Mouse (Mus musculus) limb, embryonic 10.5 days (tissue): ENCODE measurements around the gene Gm10382. TPM values are rescaled to one million over a fixed set of nuclear protein-coding genes. Genes with fewer than 3 reads are reported as not detected.

Source experiments
- DNase-seq: peaks from one replicate; pipeline ENCODE4 v3.0.0-alpha.2; 2017; ENCODE audit warnings: low spot score
- H3K27ac ChIP-seq: fragments of 300-500 bp; sonication (generic); 2 replicates; pipeline ENCODE4 v1.5.1; 2016; ENCODE audit warnings: mild to moderate bottlenecking
- H3K27me3 ChIP-seq: fragments of 300-500 bp; sonication (generic); 2 replicates; pipeline ENCODE4 v1.6.1; 2016; ENCODE audit warnings: low read depth, mild to moderate bottlenecking; ENCODE audit not compliant: poor library complexity, severe bottlenecking
- H3K36me3 ChIP-seq: fragments of 300-500 bp; sonication (generic); 2 replicates; pipeline ENCODE4 v1.6.1; 2016; ENCODE audit warnings: mild to moderate bottlenecking, moderate library complexity
- H3K4me1 ChIP-seq: fragments of 300-500 bp; sonication (generic); 2 replicates; pipeline ENCODE4 v1.6.1; 2016
- H3K4me3 ChIP-seq: fragments of 300-500 bp; sonication (generic); 2 replicates; pipeline ENCODE4 v1.5.1; 2016; ENCODE audit warnings: mild to moderate bottlenecking, moderate library complexity
- H3K9me3 ChIP-seq: fragments of 300-500 bp; sonication (generic); replicated peaks from 2 replicates; pipeline ENCODE4 v1.6.1; 2016; ENCODE audit warnings: mild to moderate bottlenecking
- WGBS: fragments of 180-500 bp; shearing (Covaris S2); methylation state at CpG from one replicate; pipeline ENCODE4 v1.1.7; 2016; 5-methylcytosine and 5-hydroxymethylcytosine counted together
- polyA plus RNA-seq: library from polyadenylated mRNA; unstranded; fragments of >200 nt; fragmentation: Nextera tagmentation; extraction: Ambion mirVana; gene quantifications from 2 replicates; pipeline ENCODE4 v1.2.1, GENCODE M21; 2016

The Gm10382 gene
- polyA plus RNA-seq, 1 experiment from 2014 or later = 0.54 TPM

DNA sequence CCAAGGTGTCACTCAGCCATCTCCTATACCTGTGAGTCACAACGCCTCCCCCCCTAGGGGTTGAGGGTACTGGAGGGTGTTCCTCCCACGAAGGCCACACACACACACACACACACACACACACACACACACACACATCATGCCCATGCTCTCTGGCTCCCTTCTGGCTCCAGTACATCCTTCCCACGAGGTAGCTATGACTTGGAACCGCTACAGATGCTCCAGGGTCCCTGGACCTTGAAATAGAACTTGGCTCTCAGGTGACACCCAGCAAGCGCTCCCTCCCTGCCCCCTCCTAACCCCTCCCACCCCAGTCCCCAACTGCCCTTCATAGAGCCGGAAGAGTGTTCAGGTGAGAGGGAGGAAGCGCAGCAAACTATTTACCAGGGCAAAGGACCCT is 33.5 kb upstream of the Gm10382 start:
- no peak overlapping the region for H3K4me3 ChIP-seq
- H3K27me3 ChIP-seq = no peaks in the 10 kb centered on the region
- DNase-seq = no peak
- WGBS = 35% methylated on average over 7 of the region's 7 CpGs
- no peaks in the 10 kb centered on the region for H3K36me3 ChIP-seq
- peaks cover 16% of the 10 kb centered on the region for H3K4me1 ChIP-seq
- H3K27ac ChIP-seq = peak overlapping the region; percentile 5; the same call in 1 of the 2 replicates
- no peaks in the 10 kb centered on the region for H3K9me3 ChIP-seq

DNA sequence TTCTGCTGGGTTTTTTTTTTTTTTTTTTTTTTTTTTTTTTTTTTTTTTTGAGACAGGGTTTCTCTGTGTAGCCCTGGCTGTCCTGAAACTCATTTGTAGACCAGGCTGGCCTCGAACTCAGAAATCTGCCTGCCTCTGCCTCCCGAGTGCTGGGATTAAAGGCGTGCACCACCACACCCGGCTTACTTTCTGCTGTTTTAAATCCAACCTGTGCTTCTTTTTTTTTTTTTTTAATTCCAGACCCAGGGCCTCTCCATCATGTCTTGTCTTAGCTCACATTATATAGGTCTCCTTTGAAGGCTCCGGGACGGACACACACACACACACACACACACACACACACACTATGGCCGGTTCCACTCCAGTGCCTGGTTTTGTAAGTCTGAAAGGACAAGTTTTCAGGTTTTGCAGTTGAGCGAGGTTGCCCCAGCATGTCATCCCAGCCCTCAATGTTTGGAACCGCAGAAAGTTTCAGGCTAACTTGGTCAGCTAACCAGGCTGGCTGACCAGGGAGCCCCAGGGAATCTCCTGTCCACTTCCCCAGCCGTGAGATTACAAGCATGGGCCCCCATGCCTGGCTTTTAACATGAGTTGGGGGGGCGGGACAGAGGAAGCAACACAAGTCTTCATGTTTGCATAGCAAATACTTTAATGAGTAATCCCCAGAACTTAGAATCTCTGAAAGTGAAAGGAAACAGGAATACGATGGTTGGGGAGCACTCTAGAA is 31.4 kb upstream of the Gm10382 start:
- DNase-seq = no peak
- Histone ChIP-seq H3K4me3 (no peak overlapping the region), H3K27me3 (no peaks in the 10 kb centered on the region), H3K27ac (no peak overlapping the region), H3K36me3 (no peaks in the 10 kb centered on the region), H3K4me1 (peaks cover 16% of the 10 kb centered on the region), H3K9me3 (no peaks in the 10 kb centered on the region)
- WGBS = 87% methylated on average over 12 of the region's 12 CpGs

DNA sequence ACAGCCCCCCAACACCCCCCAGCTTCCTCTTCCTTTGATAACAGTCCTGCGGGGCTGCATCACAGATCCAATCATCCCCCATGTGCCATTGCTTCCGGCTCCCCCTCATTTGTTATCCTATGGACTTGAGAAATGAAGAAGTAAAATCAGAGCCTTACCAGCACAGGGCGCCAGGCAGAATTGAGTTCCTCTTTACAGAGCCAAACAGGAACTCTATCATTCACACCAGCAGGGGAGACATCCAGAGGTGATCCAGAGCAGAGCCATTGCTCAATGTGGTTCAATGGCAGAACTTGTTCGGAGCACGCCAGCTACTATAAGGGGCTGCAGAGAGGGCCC is 30.9 kb upstream of the Gm10382 start:
- Histone ChIP-seq H3K27me3 (no peaks in the 10 kb centered on the region), H3K4me3 (no peak overlapping the region), H3K36me3 (no peaks in the 10 kb centered on the region), H3K27ac (no peak overlapping the region), H3K4me1 (peaks cover 16% of the 10 kb centered on the region), H3K9me3 (no peaks in the 10 kb centered on the region)
- DNase-seq = no peak
- 82% methylated on average over 5 of the region's 5 CpGs for WGBS

DNA sequence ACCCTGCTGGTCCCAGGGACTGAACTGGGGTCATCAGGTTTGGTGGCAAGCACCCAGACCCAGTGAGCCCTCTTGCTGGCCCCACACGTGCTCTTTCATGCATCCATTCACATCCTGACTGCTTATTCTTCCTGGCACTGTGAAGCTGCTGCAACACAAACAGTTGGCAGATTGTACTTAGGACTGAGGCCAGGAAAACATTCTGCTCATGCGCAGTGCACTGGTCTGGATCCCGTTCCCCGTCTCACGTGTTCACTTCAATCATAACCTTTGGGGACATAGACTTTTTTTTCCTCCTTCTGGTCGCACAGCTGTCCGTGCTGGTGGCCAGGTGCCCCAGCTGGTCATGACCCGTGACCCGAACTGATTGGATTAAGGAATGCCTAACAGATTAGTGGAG is 28.6 kb upstream of the Gm10382 start:
- Histone ChIP-seq H3K27ac (no peak overlapping the region), H3K9me3 (no peaks in the 10 kb centered on the region), H3K36me3 (no peaks in the 10 kb centered on the region), H3K4me1 (peaks cover 7% of the 10 kb centered on the region), H3K4me3 (no peak overlapping the region), H3K27me3 (no peaks in the 10 kb centered on the region)
- WGBS = 80% methylated on average over 9 of the region's 9 CpGs
- DNase-seq = no peak

DNA sequence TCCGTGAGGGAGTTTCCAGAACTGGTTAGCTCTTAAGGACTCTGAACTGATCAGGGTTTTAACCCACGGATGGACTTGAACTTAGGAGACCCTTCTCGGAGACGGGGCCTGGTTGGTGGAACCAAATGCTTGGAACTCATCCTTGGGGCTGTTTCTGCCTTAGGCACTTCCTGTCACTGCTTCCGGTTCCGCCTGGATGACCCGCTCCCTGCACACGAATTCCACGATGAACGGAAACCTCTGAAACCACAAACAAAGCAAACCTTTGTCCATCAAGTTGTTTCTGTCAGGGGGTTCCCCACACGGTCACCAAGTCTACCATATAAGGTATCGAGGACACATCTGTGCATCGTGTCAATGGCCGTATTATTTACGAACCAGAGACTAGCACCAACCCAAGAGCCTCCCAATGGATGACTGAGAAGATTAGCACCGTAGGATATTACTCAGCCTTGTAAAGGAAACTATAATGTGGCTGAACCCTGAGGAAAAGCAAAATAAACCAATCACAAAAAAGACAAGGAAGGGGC is 28.1 kb upstream of the Gm10382 start:
- Histone ChIP-seq H3K27me3 (no peaks in the 10 kb centered on the region), H3K9me3 (no peaks in the 10 kb centered on the region), H3K4me1 (peaks cover 2% of the 10 kb centered on the region), H3K36me3 (no peaks in the 10 kb centered on the region), H3K4me3 (no peak overlapping the region), H3K27ac (no peak overlapping the region)
- 86% methylated on average over 16 of the region's 16 CpGs for WGBS
- no peak for DNase-seq

DNA sequence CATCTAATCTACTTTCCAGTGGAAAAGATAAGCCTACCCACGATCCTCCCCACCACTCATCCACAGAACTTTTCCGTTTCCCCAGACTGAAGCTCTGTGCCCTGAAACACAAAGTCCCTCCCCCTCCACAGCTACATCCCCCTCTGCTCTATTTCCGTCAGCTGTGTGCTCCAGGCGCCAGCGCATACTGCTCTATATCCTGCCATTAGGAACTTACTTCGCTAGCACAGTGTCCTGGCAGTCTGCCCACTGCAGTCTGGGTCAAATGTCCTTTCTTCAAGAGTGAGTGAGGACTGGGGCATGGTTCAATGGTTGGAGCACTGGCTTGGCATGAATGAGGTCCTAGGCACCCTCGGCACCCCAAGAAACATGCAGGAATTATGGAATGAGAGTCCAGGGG is 25.2 kb upstream of the Gm10382 start:
- no peaks in the 10 kb centered on the region for H3K27me3 ChIP-seq
- DNase-seq = no peak
- H3K4me3 ChIP-seq = no peak overlapping the region
- no peaks in the 10 kb centered on the region for H3K9me3 ChIP-seq
- no peaks in the 10 kb centered on the region for H3K36me3 ChIP-seq
- 88% methylated on average over 7 of the region's 7 CpGs for WGBS
- no peaks in the 10 kb centered on the region for H3K4me1 ChIP-seq
- no peak overlapping the region for H3K27ac ChIP-seq

DNA sequence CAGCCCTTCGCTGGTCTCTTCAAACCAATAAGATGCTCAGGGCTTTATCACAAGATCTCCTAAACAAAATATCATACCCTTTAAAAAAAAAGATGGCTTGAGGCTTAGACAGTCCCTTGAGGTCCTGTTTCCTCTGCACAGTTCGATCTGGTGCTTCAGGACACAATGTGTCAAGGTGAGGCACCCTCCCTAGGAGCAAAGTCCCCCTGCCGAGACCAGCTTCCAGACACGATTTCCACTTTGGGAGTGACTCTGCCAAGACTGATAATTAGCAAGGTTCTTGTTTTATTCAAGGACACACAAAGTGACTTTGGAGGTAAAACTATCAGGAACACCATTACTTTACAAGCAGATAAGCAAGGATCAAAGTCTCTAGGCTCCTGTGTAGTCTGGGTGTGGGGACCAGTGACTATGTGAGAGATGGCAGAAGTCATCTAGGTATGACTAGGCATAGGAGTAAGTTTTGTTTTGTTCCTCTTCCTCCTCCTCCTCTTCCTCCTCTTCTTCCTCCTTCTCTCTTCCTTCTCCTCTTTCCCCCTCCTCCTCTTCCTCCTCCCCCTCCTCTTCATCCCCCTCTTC is 24.2 kb upstream of the Gm10382 start:
- Histone ChIP-seq H3K27ac (no peak overlapping the region), H3K9me3 (no peaks in the 10 kb centered on the region), H3K36me3 (no peaks in the 10 kb centered on the region), H3K4me3 (no peak overlapping the region), H3K27me3 (no peaks in the 10 kb centered on the region), H3K4me1 (no peaks in the 10 kb centered on the region)
- no peak for DNase-seq
- 80% methylated on average over 4 of the region's 4 CpGs for WGBS

DNA sequence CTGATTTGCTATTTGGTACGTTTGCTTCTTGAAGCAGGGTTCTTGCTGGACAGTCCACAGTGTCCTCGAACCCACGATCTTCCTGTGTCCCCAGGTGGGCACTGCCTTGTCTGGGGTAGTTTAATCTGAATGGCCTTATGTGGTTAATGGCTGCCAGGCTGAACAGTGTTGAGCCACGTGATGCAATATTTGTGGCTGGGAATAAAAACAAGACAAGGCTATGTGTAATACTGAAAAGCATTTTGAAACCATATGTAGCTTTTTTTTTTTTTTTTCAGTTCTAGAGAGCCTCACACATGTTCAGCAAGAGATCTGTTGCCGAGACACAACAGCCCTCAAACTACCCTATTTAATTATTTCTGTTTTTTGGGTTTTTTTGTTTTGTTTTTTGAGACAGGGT is 21.0 kb upstream of the Gm10382 start:
- DNase-seq = no peak
- H3K9me3 ChIP-seq = no peaks in the 10 kb centered on the region
- H3K27me3 ChIP-seq = no peaks in the 10 kb centered on the region
- H3K4me1 ChIP-seq = no peaks in the 10 kb centered on the region
- WGBS = 76% methylated on average over 5 of the region's 5 CpGs
- H3K4me3 ChIP-seq = no peak overlapping the region
- no peak overlapping the region for H3K27ac ChIP-seq
- H3K36me3 ChIP-seq = no peaks in the 10 kb centered on the region

DNA sequence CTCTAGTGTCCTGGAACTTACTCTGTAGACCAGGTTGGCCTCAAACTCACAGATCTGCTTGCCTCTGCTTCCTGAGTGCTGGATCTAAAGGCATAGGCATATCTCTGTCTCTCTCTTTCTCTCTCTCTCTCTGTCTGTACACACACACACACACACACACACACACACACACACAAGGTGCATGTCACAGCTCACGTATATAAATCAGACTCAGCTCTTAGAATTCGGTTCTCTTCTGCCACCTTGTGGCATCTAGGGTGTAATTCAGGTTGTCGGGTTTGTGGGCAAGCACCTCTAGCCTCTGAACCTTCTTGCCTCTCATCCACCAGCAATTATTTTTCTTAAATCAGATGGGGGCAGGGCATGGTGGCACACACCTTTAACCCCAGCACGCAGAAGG is 20.6 kb upstream of the Gm10382 start:
- WGBS = 4% methylated on average over 4 of the region's 4 CpGs

DNA sequence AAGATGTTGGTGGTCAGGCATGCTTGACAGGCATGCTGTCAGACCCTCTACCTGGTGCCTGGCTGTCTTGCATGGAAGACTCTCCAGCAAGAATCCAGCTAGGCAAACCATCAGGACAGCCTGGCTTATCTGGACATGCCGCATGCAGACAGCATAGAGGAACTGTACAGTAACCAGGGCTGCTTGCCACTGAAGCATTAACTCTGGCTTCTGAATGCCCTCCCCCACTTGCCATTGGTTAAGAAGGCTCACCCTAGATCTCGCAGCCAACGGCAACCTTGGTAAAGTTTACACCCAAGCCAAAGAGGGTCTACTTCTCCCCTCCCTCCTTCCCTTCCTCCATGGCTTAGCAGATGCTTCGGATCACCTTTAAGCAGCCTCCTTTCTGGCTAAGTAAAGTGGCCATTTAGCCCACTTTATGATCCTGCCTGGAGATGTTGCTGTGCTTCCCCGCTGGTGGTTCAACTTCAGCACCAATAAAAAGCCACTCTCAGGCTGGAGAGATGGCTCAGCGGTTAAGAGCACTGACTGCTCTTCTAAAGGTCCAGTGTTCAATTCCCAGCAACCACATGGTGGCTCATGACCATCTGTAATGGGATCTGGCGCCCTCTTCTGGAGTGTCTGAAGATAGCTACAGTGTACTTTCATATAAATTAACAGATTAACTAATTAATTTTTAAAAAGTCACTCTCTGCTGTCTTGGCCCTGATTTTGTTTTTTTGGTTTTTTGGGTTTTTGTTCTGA is 18.0 kb upstream of the Gm10382 start:
- WGBS = 73% methylated on average over 7 of the region's 7 CpGs
- Histone ChIP-seq H3K27me3 (no peaks in the 10 kb centered on the region), H3K36me3 (no peaks in the 10 kb centered on the region), H3K4me3 (no peak overlapping the region), H3K27ac (no peak overlapping the region), H3K4me1 (no peaks in the 10 kb centered on the region), H3K9me3 (no peaks in the 10 kb centered on the region)
- no peak for DNase-seq

More for the DNA sequence above, 20.6 kb upstream of the Gm10382 start:
- H3K9me3 ChIP-seq = no peaks in the 10 kb centered on the region
- no peaks in the 10 kb centered on the region for H3K27me3 ChIP-seq
- no peak overlapping the region for H3K27ac ChIP-seq
- DNase-seq = peak; percentile 64
- no peaks in the 10 kb centered on the region for H3K4me1 ChIP-seq
- no peak overlapping the region for H3K4me3 ChIP-seq
- H3K36me3 ChIP-seq = no peaks in the 10 kb centered on the region

DNA sequence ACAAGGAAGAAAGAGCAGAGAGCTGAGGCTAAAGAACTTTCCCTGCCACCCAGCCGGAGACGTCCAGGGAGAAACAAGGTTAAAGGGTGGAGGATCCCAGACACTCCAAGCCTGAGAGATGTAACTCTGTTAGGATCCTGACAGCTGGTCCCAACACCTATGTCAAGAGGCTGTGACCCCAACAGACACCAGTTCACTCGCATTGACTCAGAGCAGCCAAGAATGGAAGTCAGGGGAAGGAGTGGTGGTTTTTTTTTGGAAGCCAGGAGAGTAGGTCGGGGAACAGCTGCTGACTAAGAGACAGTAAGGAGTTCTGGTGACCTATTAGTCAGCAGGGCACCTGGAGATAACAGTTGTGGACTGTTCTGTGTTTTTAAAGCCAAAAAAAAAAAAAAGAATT is 17.1 kb upstream of the Gm10382 start:
- no peaks in the 10 kb centered on the region for H3K36me3 ChIP-seq
- H3K4me1 ChIP-seq = no peaks in the 10 kb centered on the region
- H3K27me3 ChIP-seq = no peaks in the 10 kb centered on the region
- H3K4me3 ChIP-seq = no peak overlapping the region
- 89% methylated on average over 4 of the region's 4 CpGs for WGBS
- no peak for DNase-seq
- no peak overlapping the region for H3K27ac ChIP-seq
- H3K9me3 ChIP-seq = no peaks in the 10 kb centered on the region

DNA sequence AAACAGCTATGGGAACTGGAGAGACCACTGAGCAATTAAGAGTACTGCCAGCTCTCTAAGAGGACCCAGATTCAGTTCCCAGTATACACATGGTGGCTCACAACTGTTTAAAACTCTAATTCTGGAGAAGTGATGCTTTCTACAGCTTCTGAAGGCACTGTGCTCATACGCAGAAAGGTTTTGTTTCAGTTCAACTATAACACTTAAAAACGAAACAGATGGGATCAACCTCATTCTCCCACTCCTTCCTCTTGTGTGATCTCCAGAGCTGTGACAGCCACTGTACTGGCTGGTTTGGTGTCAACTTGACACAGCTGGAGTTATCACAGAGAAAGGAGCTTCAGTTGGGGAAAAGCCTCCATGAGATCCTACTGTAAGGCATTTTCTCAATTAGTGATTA is 13.3 kb upstream of the Gm10382 start:
- WGBS = 97% methylated on average over 2 of the region's 2 CpGs
- Histone ChIP-seq H3K9me3 (no peaks in the 10 kb centered on the region), H3K27me3 (no peaks in the 10 kb centered on the region), H3K4me3 (no peak overlapping the region), H3K4me1 (no peaks in the 10 kb centered on the region), H3K36me3 (no peaks in the 10 kb centered on the region), H3K27ac (no peak overlapping the region)
- no peak for DNase-seq

DNA sequence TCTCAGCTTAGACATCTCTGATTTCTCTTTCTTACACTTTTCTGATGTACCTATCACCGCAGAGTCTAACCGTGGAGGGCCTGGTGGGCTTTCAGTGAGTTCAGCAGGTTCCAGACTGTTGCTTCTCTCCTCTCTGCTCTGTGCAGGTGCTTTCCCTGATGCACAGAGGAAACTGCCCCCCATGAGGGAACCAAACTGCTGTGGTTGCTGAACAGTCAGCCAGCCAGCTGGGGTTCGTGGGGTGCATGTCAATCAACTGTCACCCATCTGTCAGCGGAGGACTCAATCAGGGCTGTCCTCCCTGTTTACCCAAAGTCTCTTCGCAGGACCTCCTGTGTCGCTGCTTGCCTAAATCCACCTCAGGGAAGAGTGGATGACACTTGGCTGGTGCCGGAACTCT is 11.9 kb upstream of the Gm10382 start:
- no peaks in the 10 kb centered on the region for H3K9me3 ChIP-seq
- no peaks in the 10 kb centered on the region for H3K27me3 ChIP-seq
- 78% methylated on average over 7 of the region's 7 CpGs for WGBS
- no peaks in the 10 kb centered on the region for H3K4me1 ChIP-seq
- no peak for DNase-seq
- no peak overlapping the region for H3K4me3 ChIP-seq
- H3K27ac ChIP-seq = no peak overlapping the region
- no peaks in the 10 kb centered on the region for H3K36me3 ChIP-seq
